Mouse (Mus musculus) stomach, postnatal 0 days (tissue): ENCODE results near the gene Idh3a. TPM values are rescaled to one million over a fixed set of nuclear protein-coding genes. Genes with fewer than 3 reads are reported as not detected.

Experiments used
- ATAC-seq: fragments of 200-750 bp; cut with Nextera tagmentation; 2 replicates; pipeline ENCODE4 v1.8.0; 2017; ENCODE audit not compliant: low FRiP score, low TSS enrichment
- DNase-seq: peaks from one replicate; pipeline ENCODE4 v3.0.0-alpha.2; 2016; ENCODE audit warnings: low spot score
- H3K27ac ChIP-seq: fragments of 300-500 bp; sonication (generic); replicated peaks from 2 replicates; pipeline ENCODE4 v1.5.1; 2014; ENCODE audit warnings: mild to moderate bottlenecking, control low read depth
- H3K27me3 ChIP-seq: fragments of 300-500 bp; sonication (generic); 2 replicates; pipeline ENCODE4 v1.6.1; 2014; ENCODE audit warnings: low read length; ENCODE audit not compliant: control insufficient read depth, insufficient read depth
- H3K36me3 ChIP-seq: fragments of 300-500 bp; sonication (generic); 2 replicates; pipeline ENCODE4 v1.6.1; 2014; ENCODE audit warnings: low read length, mixed read lengths; ENCODE audit not compliant: control insufficient read depth, insufficient read depth
- H3K4me1 ChIP-seq: fragments of 300-500 bp; sonication (generic); replicated peaks from 2 replicates; pipeline ENCODE4 v1.6.1; 2014; ENCODE audit warnings: antibody characterized with exemption; ENCODE audit not compliant: control insufficient read depth, insufficient read depth
- H3K4me2 ChIP-seq: fragments of 300-500 bp; sonication (generic); replicated peaks from 2 replicates; pipeline ENCODE4 v1.6.1; 2014; ENCODE audit warnings: low read depth, mild to moderate bottlenecking, control low read depth, moderate library complexity
- H3K4me3 ChIP-seq: fragments of 300-500 bp; sonication (generic); 2 replicates; pipeline ENCODE4 v1.5.1; 2014; ENCODE audit warnings: low read depth, low read length, control low read depth
- H3K9ac ChIP-seq: fragments of 300-500 bp; sonication (generic); 2 replicates; pipeline ENCODE4 v1.6.1; 2014; ENCODE audit warnings: mild to moderate bottlenecking, low read length, control low read depth, mixed read lengths
- H3K9me3 ChIP-seq: fragments of 300-500 bp; sonication (generic); 2 replicates; pipeline ENCODE4 v1.6.1; 2016; ENCODE audit warnings: low read length; ENCODE audit not compliant: control insufficient read depth
- CTCF ChIP-seq: IDR thresholded peaks from 2 replicates; pipeline ENCODE4 v1.5.1; 2016; ENCODE audit warnings: antibody characterized with exemption, low read depth, mild to moderate bottlenecking, moderate library complexity
- EP300 ChIP-seq: optimal IDR thresholded peaks from 2 replicates; pipeline ENCODE3; 2016; ENCODE audit warnings: antibody characterized with exemption
- WGBS: fragments of 180-500 bp; shearing (Covaris S2); extraction: QIAGEN DNeasy Blood & Tissue Kit; methylation state at CpG from one replicate; pipeline ENCODE4 v1.1.7; 2014; 5-methylcytosine and 5-hydroxymethylcytosine counted together
- polyA plus RNA-seq: library from polyadenylated mRNA; unstranded; fragments of >200 nt; fragmentation: Nextera tagmentation; extraction: Ambion mirVana; gene quantifications from 2 replicates; pipeline ENCODE4 v1.2.1, GENCODE M21; 2015

Idh3a gene
- polyA plus RNA-seq, 1 experiment from 2014 or later: 105 TPM

GRCm38 (mm10) chr9:54558731-54559130, 27.4 kb upstream of the Idh3a start:
- Histone ChIP-seq H3K4me1 (peaks cover 2% of the 10 kb centered on the region; the same call in 1 of the 2 replicates), H3K4me3 (no peak overlapping the region), H3K27ac (no peak overlapping the region), H3K4me2 (no peak overlapping the region), H3K9ac (no peak overlapping the region), H3K36me3 (no peaks in the 10 kb centered on the region), H3K27me3 (no peaks in the 10 kb centered on the region), H3K9me3 (no peaks in the 10 kb centered on the region)
- whole genome bisulfite sequencing: 79% methylated on average over 8 of the region's 8 CpGs
- ATAC-seq: no peak
- no peak for DNase-seq
- TF ChIP-seq CTCF (no peak), EP300 (no peak)

DNA sequence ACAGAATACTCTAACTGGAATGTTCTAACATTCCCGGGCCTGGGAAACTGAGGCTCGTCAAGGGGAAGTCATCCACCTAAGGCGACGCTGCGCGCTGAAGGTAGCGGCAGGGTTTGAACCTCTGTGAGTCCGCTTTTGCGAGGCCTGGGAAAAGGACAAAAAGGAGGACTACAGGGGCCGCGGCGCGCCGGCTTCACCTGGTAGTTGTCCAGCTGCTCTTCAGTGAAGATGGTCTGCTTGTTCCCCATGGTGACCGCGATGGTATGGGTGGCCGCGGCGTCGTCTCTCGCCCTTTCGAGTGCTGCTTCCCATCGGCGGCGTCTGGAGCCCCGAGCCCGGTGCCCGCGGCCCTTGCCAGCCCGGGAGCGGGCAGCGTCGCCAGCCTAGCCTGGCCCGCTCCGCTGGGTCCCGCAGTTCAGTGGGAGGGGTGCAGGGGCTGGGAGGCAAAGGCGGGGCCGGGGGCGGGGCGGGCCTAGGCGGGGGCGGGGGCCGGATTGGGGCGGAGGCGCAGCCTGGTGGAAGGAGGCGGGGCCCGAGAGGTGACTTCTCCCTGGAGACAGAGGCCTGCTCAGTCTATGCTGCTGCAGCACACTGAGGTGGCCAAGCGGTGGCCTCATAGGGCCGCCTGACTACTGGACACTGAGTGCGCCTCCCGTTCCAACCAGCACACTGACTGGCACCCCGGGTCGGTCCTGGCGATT, 26.2 kb upstream of the Idh3a start, which contains the start of gene Cib2:
TSS of gene Cib2 (minus strand) at position 448 of the 701 bp plus-strand sequence.
- no peaks in the 10 kb centered on the region for H3K9me3 ChIP-seq
- H3K27ac ChIP-seq: no peak within 1 kb of the TSS
- peak within 1 kb of the TSS; percentile 88 for H3K4me2 ChIP-seq
- TF ChIP-seq EP300: no peak
- TF ChIP-seq CTCF: peak; percentile 60
- H3K36me3 ChIP-seq: no peaks in the 10 kb centered on the region
- peak; percentile 91 for DNase-seq
- 2% methylated on average over 49 of the region's 54 CpGs for WGBS
- H3K9ac ChIP-seq: peak within 1 kb of the TSS; percentile 41
- peak within 1 kb of the TSS; percentile 52 for H3K4me3 ChIP-seq
- ATAC-seq: peak; percentile 94
- no peaks in the 10 kb centered on the region for H3K27me3 ChIP-seq
- peaks cover 2% of the 10 kb centered on the region; the same call in 1 of the 2 replicates for H3K4me1 ChIP-seq

GRCm38 (mm10) chr9:54560831-54561601, 25.1 kb upstream of the Idh3a start:
- Histone ChIP-seq H3K9me3 (no peaks in the 10 kb centered on the region), H3K27me3 (no peaks in the 10 kb centered on the region), H3K27ac (no peak overlapping the region), H3K4me3 (no peak overlapping the region), H3K4me1 (peaks cover 2% of the 10 kb centered on the region; the same call in 1 of the 2 replicates), H3K9ac (no peak overlapping the region), H3K36me3 (no peaks in the 10 kb centered on the region), H3K4me2 (no peak overlapping the region)
- DNase-seq: no peak
- TF ChIP-seq EP300 (no peak), CTCF (no peak)
- no peak for ATAC-seq
- WGBS: 86% methylated on average over 8 of the region's 8 CpGs

DNA sequence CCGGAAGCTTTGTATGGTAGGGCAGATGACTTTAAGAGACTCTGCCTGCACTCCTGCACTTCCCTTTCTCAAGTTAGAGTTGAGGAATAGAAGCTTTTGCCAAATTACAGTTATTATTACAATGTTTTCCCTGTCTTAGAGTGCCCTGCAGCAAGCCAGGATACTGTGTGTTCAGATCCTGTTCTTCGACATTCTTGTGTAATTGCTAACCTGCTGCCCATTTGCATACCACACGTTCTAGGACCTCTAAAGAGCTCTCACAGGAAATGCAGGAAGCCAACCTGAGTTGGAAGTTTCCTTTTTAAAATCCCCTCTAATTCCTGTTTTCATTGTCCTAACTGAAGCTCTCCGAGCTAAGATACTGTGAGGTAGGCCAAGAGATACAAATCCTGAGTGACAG, 19.2 kb upstream of the Idh3a start:
- TF ChIP-seq CTCF (no peak), EP300 (no peak)
- Histone ChIP-seq H3K9ac (no peak overlapping the region), H3K36me3 (no peaks in the 10 kb centered on the region), H3K9me3 (no peaks in the 10 kb centered on the region), H3K27ac (peak overlapping the region; percentile 56; the same call in 1 of the 2 replicates), H3K27me3 (no peaks in the 10 kb centered on the region), H3K4me1 (no peaks in the 10 kb centered on the region), H3K4me2 (no peak overlapping the region), H3K4me3 (no peak overlapping the region)
- no peak for DNase-seq
- 39% methylated on average over 4 of the region's 4 CpGs for WGBS
- no peak for ATAC-seq

DNA sequence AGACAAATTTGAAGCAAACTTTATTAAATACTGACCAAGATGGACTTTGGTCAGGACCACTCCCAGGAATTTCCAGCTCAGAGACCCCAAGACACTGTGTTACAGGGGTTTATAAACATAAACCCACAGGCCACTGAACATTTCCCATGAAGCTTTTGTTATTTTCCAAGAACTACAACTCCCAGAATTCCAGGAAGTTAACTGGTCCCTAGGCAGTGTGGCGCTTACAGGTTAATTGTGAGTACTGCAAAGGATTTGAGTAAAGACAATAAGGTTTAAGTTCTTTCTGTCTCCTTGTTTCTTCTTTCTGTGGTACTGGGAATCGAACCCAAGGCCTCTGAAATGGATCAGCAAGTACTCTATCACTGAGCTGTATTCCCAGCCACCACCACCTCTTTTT, 17.4 kb upstream of the Idh3a start:
- no peaks in the 10 kb centered on the region for H3K9me3 ChIP-seq
- no peaks in the 10 kb centered on the region for H3K36me3 ChIP-seq
- H3K27ac ChIP-seq: no peak overlapping the region
- ATAC-seq (no peak), DNase-seq (no peak)
- no peaks in the 10 kb centered on the region for H3K27me3 ChIP-seq
- H3K4me3 ChIP-seq: no peak overlapping the region
- no peak overlapping the region for H3K9ac ChIP-seq
- 53% methylated on average over 2 of the region's 2 CpGs for WGBS
- no peaks in the 10 kb centered on the region for H3K4me1 ChIP-seq
- TF ChIP-seq EP300 (no peak), CTCF (peak; percentile 44)
- no peak overlapping the region for H3K4me2 ChIP-seq
